Mouse (Mus musculus) splenic B cell, adult 2 months (primary cell): ENCODE data around the gene Iqgap3.

Experiments
- DNase-seq: peaks from one replicate; pipeline ENCODE4 v3.0.0-alpha.2; 2011; ENCODE audit warnings: low read depth, low spot score
- H3K27me3 ChIP-seq: 2 replicates; pipeline ENCODE4 v1.6.1; 2012; ENCODE audit warnings: mild to moderate bottlenecking, low read length, moderate library complexity, mixed read lengths; ENCODE audit not compliant: control insufficient read depth, poor library complexity, insufficient read depth, severe bottlenecking
- H3K36me3 ChIP-seq: 2 replicates; pipeline ENCODE4 v1.6.1; 2012; ENCODE audit warnings: mild to moderate bottlenecking, low read length, moderate library complexity, mixed read lengths; ENCODE audit not compliant: control insufficient read depth, poor library complexity, insufficient read depth, severe bottlenecking

Gene Iqgap3

GRCm38 (mm10) chr3:88120117-88120651 is 38.4 kb downstream of the Iqgap3 start:
- no peaks in the 10 kb centered on the region for H3K36me3 ChIP-seq
- H3K27me3 ChIP-seq: no peaks in the 10 kb centered on the region
- DNase-seq: no peak

GRCm38 (mm10) chr3:88121164-88122131 is 39.7 kb downstream of the Iqgap3 start:
- DNase-seq: no peak
- Histone ChIP-seq H3K27me3 (no peaks in the 10 kb centered on the region), H3K36me3 (no peaks in the 10 kb centered on the region)

GRCm38 (mm10) chr3:88125195-88125594 is 43.4 kb downstream of the Iqgap3 start:
- Histone ChIP-seq H3K27me3 (no peaks in the 10 kb centered on the region), H3K36me3 (no peaks in the 10 kb centered on the region)
- DNase-seq: no peak

GRCm38 (mm10) chr3:88126181-88126580 is 44.4 kb downstream of the Iqgap3 start:
- Histone ChIP-seq H3K36me3 (no peaks in the 10 kb centered on the region), H3K27me3 (no peaks in the 10 kb centered on the region)
- no peak for DNase-seq

- DNase-seq: peak; percentile 20
- no peaks in the 10 kb centered on the region for H3K36me3 ChIP-seq
- H3K27me3 ChIP-seq: no peaks in the 10 kb centered on the region
These were observed 45.9 kb downstream of the Iqgap3 start for GRCm38 (mm10) chr3:88127636-88128035.

- no peak for DNase-seq
- Histone ChIP-seq H3K36me3 (no peaks in the 10 kb centered on the region), H3K27me3 (no peaks in the 10 kb centered on the region)
These were observed 46.3 kb downstream of the Iqgap3 start for GRCm38 (mm10) chr3:88128056-88128455.

- no peaks in the 10 kb centered on the region for H3K36me3 ChIP-seq
- DNase-seq: no peak
- H3K27me3 ChIP-seq: no peaks in the 10 kb centered on the region
These were observed 47.2 kb downstream of the Iqgap3 start for GRCm38 (mm10) chr3:88129006-88129405.

- no peak for DNase-seq
- no peaks in the 10 kb centered on the region for H3K27me3 ChIP-seq
- H3K36me3 ChIP-seq: no peaks in the 10 kb centered on the region
These were observed 49.3 kb downstream of the Iqgap3 start for GRCm38 (mm10) chr3:88131071-88131470.

- H3K27me3 ChIP-seq: no peaks in the 10 kb centered on the region
- DNase-seq: no peak
- no peaks in the 10 kb centered on the region for H3K36me3 ChIP-seq
These were observed 50.7 kb downstream of the Iqgap3 start for GRCm38 (mm10) chr3:88132492-88132891.

- H3K27me3 ChIP-seq: no peaks in the 10 kb centered on the region
- DNase-seq: peak; percentile 56
- H3K36me3 ChIP-seq: no peaks in the 10 kb centered on the region
These were observed 51.5 kb downstream of the Iqgap3 start for GRCm38 (mm10) chr3:88133187-88133771.

GRCm38 (mm10) chr3:88136346-88136745 is 54.6 kb downstream of the Iqgap3 start:
- no peak for DNase-seq
- H3K27me3 ChIP-seq: no peaks in the 10 kb centered on the region
- H3K36me3 ChIP-seq: no peaks in the 10 kb centered on the region

- no peak for DNase-seq
- no peaks in the 10 kb centered on the region for H3K36me3 ChIP-seq
- H3K27me3 ChIP-seq: no peaks in the 10 kb centered on the region
These were observed 55.2 kb downstream of the Iqgap3 start for GRCm38 (mm10) chr3:88136945-88137494.

GRCm38 (mm10) chr3:88137821-88138220 is 56.0 kb downstream of the Iqgap3 start:
- Histone ChIP-seq H3K27me3 (no peaks in the 10 kb centered on the region), H3K36me3 (no peaks in the 10 kb centered on the region)
- DNase-seq: peak; percentile 81

- peak; percentile 98 for DNase-seq
- Histone ChIP-seq H3K27me3 (no peaks in the 10 kb centered on the region), H3K36me3 (no peaks in the 10 kb centered on the region)
These were observed 56.8 kb downstream of the Iqgap3 start for GRCm38 (mm10) chr3:88138336-88139242.
